Mouse (Mus musculus) cerebellum, adult 8-10 months (tissue): ENCODE results near the gene Pfdn6.
A peak's percentile ranks its signal among the peaks of the same experiment; 100 is the strongest.
"Not testable (repeated sequence)": the region's sequence is repeated elsewhere in the genome, so short reads cannot be mapped to it uniquely, and the experiment has no call there.

Experiments used
- DNase-seq: peaks from one replicate; pipeline ENCODE4 v3.0.0; 2022

Gene Pfdn6

GRCm38 (mm10) chr17:33954646-33955554 is 14.8 kb upstream of the Pfdn6 start:
- DNase-seq = no peak

DNA sequence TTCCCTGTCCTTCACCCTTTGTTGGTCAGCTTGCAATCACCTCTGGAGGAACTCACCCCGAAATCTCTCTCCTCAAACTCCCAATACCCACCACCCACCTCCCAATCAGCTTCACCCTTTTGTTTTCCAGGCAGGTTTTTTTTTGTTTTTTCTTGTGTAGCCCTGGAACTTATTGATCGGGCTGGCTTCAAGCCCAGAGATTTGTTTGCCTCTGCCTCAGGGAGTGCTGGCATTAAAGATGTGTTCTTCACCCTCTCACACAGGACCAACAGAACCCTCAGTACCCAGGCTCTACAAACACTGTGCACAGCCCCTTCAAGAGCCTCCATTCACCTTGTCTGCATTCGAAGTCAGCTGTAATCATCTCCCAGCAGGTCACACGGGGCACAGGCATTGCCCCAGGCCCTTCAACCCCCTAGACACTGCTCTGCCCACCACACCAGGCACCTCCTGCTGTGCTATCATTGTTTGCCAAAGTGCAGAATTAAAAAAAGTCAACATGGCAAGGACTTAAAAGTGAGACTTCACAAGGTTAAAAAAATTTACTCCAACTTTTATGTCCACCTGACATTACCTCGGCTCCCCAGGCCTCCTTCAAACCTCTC is 13.9 kb upstream of the Pfdn6 start:
- DNase-seq = no peak

DNA sequence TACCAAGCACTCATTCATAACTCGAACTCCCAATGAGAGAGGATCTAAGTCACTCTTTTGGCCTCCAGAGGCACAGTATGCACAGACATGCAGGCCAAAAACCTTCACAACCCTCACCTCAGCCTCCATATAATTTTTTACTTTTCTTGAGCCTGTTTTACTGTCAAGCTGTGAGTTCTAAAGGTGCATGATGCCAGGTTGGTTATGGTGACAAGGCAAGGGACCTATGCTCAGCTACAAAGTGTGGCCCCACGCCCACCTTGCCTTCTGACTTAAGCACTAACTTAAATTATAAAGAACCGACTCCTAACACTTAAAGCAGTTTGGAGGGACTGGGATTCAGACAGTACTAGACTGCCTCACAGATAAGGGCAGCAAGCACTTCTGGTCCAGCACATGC is 13.2 kb upstream of the Pfdn6 start:
- DNase-seq = no peak

GRCm38 (mm10) chr17:33952879-33953278 is 12.7 kb upstream of the Pfdn6 start:
- DNase-seq = no peak

GRCm38 (mm10) chr17:33952015-33952414 is 11.9 kb upstream of the Pfdn6 start:
- not testable (repeated sequence) for DNase-seq

DNA sequence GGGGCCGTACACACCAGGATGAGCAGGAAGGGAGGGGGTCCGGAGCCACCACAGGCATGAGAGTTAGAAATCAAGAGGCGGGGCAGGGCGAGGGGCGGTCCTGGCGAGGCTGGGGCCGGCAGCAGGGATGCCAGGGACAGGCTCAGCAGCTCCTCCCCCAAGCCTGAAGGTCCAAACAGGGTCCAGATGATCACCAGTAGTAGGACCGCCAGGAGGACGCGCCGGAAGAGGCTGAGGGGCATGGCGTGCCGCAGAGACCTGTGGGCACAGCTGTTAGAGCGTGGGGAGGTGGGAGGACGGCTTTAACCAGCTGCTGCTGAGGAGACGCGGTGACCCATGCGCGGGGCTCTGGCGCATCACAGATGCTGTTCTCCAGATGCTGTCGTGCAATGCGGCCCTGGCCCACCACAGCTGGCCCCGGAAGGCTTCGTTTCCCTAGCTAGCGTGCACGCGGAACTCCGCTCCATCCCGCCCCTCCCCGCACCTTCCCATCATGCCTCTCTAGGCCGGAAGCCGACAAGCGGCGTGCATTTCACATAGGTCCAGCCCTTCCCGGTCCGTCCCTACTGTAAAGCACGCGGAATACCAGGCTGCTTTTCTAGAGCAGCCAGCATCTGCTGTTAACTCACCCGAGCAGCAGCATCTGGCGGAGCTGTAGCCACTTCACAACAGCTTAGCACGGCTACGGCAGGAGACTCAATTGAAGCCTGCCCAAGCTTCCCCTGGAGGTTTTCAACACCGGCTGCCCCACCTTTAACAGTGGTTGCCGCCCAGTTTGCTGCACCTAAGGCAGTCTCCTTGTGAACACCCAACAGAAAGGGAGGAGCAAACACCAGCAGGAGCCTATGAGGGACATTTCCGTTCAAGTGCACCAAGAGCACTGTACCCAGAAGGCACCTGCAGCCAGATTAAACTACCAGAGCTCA is 11.1 kb upstream of the Pfdn6 start, which contains the start of gene B3galt4:
B3galt4 (minus strand) TSS at position 468 of the 926 bp plus-strand sequence.
- DNase-seq = peak; percentile 54

GRCm38 (mm10) chr17:33950131-33950625 is 10.0 kb upstream of the Pfdn6 start:
- peak; percentile 23 for DNase-seq

DNA sequence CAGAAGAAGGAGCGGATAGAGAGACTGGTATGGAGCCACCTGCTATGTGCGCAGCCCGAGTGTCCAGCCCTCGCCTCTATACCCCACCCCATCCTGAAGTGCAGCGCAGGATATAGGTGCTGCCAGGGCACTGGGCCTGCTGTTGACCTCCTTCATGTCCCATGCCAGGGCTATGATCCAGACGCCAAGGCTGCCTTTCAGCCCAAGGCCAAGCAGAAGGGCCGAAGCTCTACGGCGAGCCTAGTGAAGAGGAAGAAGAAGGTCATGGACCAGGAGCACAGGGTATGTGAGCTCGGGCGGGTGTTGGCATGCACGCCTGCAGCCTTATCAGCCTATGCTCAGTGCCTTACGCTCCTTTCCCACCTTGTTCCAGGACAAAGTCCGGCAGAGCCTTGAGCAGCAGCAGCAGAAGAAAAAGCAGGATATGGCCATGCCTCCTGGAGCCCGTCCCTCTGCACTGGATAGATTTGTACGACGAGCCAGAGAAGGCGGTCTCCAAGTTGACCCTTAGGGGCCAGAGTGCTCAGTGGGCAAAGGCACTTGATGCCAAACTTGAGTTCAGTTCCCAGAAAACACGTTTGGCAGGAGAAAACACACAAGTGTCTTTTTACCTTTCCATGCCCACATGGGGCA is 8.9 kb upstream of the Pfdn6 start:
- DNase-seq = peak; percentile 13

DNA sequence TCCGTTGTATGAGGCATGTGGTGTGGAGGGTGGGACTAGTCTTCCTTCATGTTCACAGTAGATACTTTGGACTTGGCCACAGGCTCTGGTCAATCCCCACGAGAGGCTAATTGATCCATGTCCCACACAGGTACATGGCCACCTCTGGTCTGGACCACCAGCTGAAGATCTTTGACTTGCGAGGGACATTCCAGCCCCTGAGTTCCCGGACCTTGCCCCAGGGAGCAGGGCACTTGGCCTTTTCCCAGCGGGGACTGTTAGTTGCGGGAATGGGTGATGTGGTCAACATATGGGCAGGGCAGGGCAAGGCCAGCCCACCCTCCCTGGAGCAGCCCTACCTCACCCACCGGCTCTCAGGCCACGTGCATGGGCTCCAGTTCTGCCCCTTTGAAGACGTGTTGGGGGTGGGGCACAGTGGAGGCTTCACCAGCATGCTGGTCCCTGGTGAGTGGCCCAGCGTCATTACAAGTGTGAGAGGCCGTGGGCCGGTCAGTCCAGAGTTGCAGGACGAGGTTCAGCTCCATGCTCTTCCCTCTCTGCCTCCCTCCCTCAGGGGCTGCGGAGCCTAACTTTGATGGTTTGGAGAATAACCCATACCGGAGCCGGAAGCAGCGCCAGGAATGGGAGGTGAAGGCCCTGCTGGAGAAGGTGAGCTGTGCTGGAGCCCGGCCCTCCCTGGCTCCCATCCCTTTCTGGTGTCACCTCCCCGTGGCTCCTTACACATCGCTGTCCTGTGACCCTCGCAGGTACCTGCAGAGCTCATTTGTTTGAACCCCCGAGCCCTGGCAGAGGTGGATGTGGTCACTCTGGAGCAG is 8.2 kb upstream of the Pfdn6 start:
- DNase-seq = peak; percentile 21

GRCm38 (mm10) chr17:33947430-33948089 is 7.4 kb upstream of the Pfdn6 start:
- DNase-seq = no peak

- DNase-seq = no peak
Measured at GRCm38 (mm10) chr17:33943454-33943853, 3.3 kb upstream of the Pfdn6 start.

GRCm38 (mm10) chr17:33941381-33941780 is 1.2 kb upstream of the Pfdn6 start:
- DNase-seq = no peak

DNA sequence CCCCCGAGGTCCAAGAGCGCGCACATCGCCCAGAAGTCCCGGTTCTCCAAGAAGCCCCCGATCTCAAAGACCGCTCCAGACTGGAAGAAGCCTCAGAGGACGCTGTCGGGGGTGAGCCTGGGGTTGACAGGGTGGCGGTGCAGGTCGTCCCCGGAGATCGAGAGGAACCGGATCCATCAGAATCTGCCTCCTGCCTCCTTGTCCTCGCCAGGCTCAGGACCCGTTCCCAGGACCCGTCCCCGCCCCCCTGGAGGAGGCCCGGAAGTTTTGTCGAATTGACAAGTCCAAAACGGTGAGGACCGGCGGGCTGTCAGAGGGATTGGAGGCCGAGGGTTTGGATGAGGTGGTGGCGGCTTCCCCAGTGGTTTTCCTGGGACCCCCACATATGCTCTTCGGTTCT is 838 bp upstream of the Pfdn6 start:
- DNase-seq = no peak

- no peak for DNase-seq
Measured at GRCm38 (mm10) chr17:33938783-33939182, 1.4 kb downstream of the Pfdn6 start.

DNA sequence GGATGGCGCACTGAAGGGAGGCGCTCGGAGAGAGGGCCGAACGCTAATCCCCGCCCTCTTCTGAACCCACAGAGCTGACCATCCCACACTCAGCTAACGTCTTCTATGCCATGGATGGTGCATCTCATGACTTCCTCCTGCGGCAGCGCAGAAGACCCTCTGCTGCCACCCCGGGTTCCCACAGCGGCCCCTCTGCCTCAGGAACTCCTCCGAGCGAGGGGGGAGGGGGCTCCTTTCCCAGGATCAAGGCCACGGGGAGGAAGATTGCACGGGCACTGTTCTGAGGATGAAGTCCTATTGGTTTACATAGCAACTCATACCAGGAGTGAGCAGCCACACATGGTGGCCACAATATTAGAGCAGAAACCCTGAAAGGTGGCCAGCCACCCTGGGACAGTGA is 3.1 kb downstream of the Pfdn6 start:
- DNase-seq = no peak

DNA sequence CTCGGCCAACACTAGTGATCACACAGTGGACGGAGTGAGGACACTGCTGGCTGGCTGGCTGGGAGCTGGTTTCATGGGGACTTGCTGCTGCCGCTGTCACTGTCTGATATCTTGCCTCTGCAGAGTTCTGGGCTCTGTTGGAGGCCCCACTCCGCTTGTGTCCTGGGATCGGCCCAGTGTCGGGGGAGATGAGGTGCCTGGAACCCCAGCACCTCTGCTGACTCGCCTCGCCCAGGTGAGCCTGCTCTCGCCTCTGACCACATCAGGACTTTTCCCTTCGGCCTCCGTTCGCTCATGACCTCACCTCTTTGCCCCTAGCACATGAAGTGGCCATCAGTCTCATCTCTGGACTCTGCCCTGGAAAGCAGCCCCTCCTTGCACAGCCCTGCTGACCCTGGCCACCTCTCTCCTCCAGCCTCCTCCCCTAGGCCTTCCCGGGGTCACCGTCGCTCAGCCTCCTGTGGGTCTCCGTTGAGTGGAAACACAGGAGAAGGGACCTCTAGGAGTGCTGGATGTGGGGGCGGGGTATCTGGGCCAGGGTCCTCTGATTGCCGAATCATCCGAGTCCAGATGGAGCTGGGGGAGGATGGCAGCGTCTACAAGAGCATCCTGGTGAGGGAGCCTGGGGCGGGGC is 4.6 kb downstream of the Pfdn6 start:
- DNase-seq = no peak

- DNase-seq = no peak
Measured at GRCm38 (mm10) chr17:33932970-33933369, 7.2 kb downstream of the Pfdn6 start.

- DNase-seq = no peak
Measured at GRCm38 (mm10) chr17:33932448-33932847, 7.7 kb downstream of the Pfdn6 start.

DNA sequence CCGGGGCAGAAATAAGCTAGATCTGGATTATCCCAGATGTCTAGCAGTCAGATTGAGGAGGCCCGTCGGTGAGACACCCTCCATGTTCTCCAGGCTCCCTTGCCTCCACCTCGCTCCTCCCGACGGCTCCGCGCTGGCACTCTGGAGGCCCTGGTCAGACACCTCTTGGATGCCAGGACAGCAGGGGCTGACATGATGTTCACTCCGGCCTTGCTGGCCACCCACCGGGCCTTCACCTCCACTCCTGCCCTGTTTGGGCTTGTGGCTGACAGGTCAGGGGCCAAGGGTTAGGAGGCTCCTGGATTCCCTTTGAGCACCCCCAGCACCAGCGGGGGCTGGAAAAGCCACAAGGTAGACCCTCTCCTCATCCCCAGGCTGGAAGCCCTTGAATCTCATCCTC is 8.2 kb downstream of the Pfdn6 start:
- no peak for DNase-seq

DNA sequence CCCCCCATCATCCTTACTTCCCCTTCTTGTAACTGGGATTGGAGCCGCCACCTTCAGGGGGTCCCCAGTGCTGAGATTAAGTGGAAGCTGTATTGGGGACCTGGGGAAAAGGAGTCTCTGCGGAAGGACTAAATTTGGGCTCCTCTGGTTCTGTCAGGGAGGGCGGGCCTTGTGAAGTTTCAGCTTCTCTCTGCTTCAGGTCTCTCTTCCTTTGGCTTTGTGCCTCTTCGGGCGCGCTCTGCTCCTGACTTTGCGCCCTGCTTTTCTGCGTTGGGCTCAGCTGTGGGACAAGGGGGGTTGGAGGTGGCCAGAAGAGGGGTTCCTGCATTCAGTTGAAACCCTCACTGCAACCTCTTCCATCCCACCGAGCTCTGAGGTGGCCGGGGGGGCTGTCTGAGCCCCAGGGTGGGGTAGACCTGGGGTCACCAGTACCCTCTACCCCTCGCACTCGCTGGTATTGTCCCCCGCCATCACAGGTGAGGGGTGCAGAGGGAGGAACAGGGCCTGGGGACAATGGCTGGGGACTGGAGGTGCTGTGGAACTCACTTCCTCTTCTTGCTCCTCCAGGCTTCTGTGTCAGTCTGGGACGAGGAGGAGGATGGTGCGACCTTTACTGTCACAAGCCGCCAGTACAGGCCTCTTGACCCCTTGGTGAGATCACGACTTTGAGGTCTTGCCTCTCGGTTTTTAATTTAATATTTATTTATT is 8.8 kb downstream of the Pfdn6 start:
- DNase-seq = no peak
